Mouse (Mus musculus): ENCODE results near the gene Sox10.

- TF ChIP-seq CTCF (IDR thresholded peaks at IDR 0.05; ENCODE audit: low read depth, low read length) (no peak), POLR2A (IDR thresholded peaks at IDR 0.05; ENCODE audit: extremely low read depth, insufficient read depth, low read length) (no peak)
Observed at GRCm38 (mm10) chr15:79115276-79115675, 49.8 kb downstream of the Sox10 start.

Measured in liver, adult 2 months (tissue).